Mouse (Mus musculus): ENCODE data around the gene Ctsl. TPM values are rescaled to one million over a fixed set of nuclear protein-coding genes. Genes with fewer than 3 reads are reported as not detected.
A peak's percentile ranks its signal among the peaks of the same experiment; 100 is the strongest.

Gene Ctsl
- polyA plus RNA-seq, 1 experiment from 2014 or later = 104 TPM

DNA sequence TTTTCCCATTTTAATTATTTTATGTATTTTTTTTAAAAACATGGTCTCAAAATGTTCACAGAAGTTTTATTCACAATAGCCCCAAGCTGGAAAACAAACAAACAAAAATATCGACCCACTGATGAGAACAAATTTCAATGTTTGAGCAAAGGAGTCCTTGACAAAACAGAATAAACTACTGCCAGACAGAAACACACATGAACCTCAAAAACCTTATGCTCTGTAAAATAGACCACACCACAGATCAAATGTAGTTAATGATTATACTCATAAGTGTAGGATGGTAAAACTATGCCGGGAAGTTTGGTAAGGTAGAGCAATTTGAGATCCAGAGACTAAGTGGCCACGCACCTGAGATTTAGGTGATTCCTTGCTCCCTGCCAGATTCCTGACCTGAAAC is 37.6 kb downstream of the Ctsl start:
- WGBS = 91% methylated on average over 3 of the region's 3 CpGs
- Histone ChIP-seq H3K4me2 (replicated peaks) (no peak overlapping the region), H3K4me3 (replicated peaks) (no peak overlapping the region), H3K4me1 (replicated peaks) (no peaks in the 10 kb centered on the region), H3K27me3 (no peaks in the 10 kb centered on the region), H3K36me3 (no peaks in the 10 kb centered on the region), H3K27ac (no peak overlapping the region), H3K9me3 (no peaks in the 10 kb centered on the region), H3K9ac (replicated peaks) (no peak overlapping the region)
- ATAC-seq = no peak

DNA sequence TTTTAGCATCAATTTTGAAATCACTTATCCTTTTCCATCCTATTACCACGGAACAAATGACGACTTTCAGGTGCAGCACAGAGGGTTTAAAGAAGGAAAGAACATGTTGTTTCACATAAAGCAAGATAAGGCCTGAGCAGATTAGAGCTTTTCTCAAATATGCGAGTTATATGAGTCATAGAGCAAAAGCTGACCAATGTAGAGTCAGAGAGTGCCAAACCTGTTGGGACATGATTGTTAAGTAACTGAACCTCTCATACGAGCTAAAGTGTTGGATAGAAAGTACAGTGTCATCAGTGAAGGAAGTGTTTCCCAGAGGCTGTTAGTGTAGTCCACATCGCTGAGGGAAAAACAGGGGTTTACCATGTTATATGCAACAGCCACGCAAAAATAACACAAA is 38.4 kb downstream of the Ctsl start:
- H3K36me3 ChIP-seq = no peaks in the 10 kb centered on the region
- no peak overlapping the region for H3K9ac ChIP-seq (replicated peaks)
- no peak overlapping the region for H3K4me2 ChIP-seq (replicated peaks)
- no peak overlapping the region for H3K27ac ChIP-seq
- no peaks in the 10 kb centered on the region for H3K9me3 ChIP-seq
- no peaks in the 10 kb centered on the region for H3K4me1 ChIP-seq (replicated peaks)
- no peaks in the 10 kb centered on the region for H3K27me3 ChIP-seq
- WGBS = 87% methylated on average over 6 of the region's 6 CpGs
- no peak overlapping the region for H3K4me3 ChIP-seq (replicated peaks)
- no peak for ATAC-seq

DNA sequence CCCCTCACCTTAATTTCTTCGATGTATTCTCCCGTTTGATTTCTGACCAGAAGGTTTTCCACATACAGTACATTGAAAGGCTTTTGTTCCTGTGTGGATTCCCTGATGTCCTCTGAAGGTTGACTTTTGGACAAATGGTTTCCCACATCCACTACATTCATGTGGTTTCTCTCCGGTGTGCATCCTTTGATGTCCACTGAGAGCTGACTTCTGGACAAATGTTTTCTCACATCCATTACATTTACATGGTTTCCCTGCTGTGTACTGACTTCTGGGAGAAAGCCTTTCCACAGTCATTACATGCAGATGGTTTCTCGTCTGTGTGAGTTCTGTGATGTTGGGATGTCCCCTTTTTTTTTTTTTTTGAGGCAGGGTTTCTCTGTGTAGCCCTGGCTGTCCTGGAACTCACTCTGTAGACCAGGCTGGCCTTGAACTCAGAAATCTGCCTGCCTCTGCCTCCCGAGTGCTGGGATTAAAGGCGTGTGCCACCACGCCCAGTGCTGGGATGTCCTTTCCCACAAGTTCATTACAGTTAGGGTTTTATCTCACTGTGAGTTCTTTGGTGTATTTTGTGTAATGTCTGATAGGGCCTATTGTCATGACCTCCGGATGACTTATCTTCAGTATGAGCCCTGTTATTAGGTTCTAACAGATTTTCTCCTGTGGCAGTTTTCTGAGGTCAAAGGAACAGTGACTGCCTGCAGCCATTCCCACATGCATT is 48.0 kb downstream of the Ctsl start:
- no peaks in the 10 kb centered on the region for H3K9me3 ChIP-seq
- no peak overlapping the region for H3K27ac ChIP-seq
- WGBS = 87% methylated on average over 8 of the region's 8 CpGs
- no peak for ATAC-seq
- no peak overlapping the region for H3K4me3 ChIP-seq (replicated peaks)
- no peak overlapping the region for H3K4me2 ChIP-seq (replicated peaks)
- H3K9ac ChIP-seq (replicated peaks) = no peak overlapping the region
- no peaks in the 10 kb centered on the region for H3K27me3 ChIP-seq
- no peaks in the 10 kb centered on the region for H3K4me1 ChIP-seq (replicated peaks)
- H3K36me3 ChIP-seq = no peaks in the 10 kb centered on the region

DNA sequence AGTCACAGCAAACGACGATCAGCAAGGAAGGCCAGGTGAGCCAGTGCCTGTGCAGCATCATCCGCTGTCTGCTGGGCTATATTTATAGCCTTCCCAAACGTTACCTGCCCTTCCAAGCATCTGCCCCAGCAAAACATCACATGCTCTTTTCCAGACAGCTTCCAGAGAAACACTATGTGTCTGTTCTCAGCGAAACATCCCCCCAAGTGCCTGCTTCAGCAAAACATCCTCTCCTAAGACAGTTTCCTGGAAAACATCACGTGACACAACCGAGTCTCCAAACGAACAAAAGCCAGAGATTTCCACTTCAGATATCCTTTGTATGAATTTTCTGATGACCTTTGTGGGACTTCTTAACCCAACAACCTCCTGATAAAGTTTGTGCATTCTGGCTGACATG is 50.4 kb downstream of the Ctsl start:
- 86% methylated on average over 8 of the region's 8 CpGs for WGBS

DNA sequence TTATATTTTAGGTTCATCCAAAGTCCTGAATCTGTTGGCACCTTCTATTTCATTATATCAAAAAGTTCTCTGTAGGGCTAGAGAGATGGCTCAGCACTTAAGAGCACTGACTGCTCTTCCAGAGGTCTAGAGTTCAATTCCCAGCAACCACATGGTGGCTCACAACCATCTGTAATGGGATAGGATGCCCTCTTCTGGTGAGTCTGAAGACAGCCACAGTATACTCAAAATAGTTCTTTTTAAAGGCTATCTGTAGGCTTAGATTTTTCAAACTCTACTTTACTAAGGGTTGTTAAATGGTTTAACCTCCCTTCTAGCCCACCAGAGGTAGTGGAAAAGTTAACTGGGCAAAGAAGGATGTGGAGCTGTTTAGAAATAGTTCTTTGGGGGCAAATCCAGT is 50.9 kb downstream of the Ctsl start:
- Histone ChIP-seq H3K27ac (no peak overlapping the region), H3K9me3 (no peaks in the 10 kb centered on the region), H3K36me3 (no peaks in the 10 kb centered on the region), H3K4me3 (replicated peaks) (no peak overlapping the region), H3K4me2 (replicated peaks) (no peak overlapping the region), H3K9ac (replicated peaks) (no peak overlapping the region), H3K27me3 (no peaks in the 10 kb centered on the region), H3K4me1 (replicated peaks) (no peaks in the 10 kb centered on the region)
- no peak for ATAC-seq

More for the DNA sequence above, 50.4 kb downstream of the Ctsl start:
- no peak overlapping the region for H3K27ac ChIP-seq
- no peaks in the 10 kb centered on the region for H3K27me3 ChIP-seq
- H3K9ac ChIP-seq (replicated peaks) = no peak overlapping the region
- H3K4me1 ChIP-seq (replicated peaks) = no peaks in the 10 kb centered on the region
- no peak for ATAC-seq
- H3K4me3 ChIP-seq (replicated peaks) = no peak overlapping the region
- H3K36me3 ChIP-seq = no peaks in the 10 kb centered on the region
- no peaks in the 10 kb centered on the region for H3K9me3 ChIP-seq
- H3K4me2 ChIP-seq (replicated peaks) = no peak overlapping the region

DNA sequence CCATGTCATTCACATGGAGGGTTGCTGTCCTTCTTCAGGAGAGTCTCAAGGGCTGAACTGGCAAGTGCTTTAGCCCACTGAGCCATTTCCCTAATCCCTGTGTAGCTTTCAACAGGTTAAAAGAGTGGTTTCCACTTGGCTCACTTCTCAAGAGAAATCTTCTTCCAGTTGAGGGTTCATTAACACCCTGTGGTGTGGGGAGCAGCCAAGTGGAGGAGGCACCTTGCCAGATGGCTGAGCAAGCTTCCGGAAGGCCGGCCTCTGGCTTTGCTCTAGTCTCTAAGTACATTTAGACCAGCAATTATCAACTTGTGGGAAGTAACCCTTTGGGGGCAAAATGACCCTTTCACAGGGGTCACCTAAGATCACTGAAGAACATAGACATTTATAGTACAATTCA is 52.3 kb downstream of the Ctsl start:
- no peak overlapping the region for H3K27ac ChIP-seq
- WGBS = 65% methylated on average over 2 of the region's 2 CpGs
- H3K4me1 ChIP-seq (replicated peaks) = no peaks in the 10 kb centered on the region
- no peaks in the 10 kb centered on the region for H3K9me3 ChIP-seq
- H3K4me3 ChIP-seq (replicated peaks) = no peak overlapping the region
- H3K36me3 ChIP-seq = no peaks in the 10 kb centered on the region
- no peaks in the 10 kb centered on the region for H3K27me3 ChIP-seq
- H3K4me2 ChIP-seq (replicated peaks) = no peak overlapping the region
- no peak overlapping the region for H3K9ac ChIP-seq (replicated peaks)
- no peak for ATAC-seq

DNA sequence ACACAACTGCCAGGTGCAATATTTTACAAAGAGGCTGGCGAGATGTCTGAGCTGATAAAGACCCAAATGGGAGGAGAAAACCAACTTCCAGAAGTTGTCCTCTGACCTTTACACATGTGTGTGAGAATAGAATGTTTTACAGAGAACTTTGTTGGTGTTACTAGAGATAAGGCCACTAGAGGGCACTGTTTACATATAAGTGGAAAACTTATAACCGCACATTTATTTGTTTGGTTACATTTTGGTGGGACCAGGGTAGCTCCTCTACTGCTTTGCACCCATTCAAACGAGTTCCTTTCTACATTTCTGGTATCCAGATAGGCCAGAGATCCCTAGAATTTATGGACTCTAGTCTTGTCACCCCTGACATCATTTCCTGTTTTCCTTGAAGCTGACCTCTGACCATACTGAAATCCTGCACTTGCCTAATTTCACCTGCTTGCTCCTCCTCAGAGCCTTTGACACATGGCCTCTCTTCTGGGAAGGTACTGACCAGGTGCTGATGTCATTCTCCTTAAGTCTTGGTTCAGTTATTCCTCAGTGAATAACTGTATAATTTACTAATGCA is 55.1 kb downstream of the Ctsl start:
- H3K27me3 ChIP-seq = no peaks in the 10 kb centered on the region
- no peaks in the 10 kb centered on the region for H3K36me3 ChIP-seq
- H3K9me3 ChIP-seq = no peaks in the 10 kb centered on the region
- WGBS = 3% methylated on average over 3 of the region's 3 CpGs
- ATAC-seq = no peak
- H3K27ac ChIP-seq = no peak overlapping the region
- peaks cover 10% of the 10 kb centered on the region for H3K4me1 ChIP-seq (replicated peaks)
- H3K4me3 ChIP-seq (replicated peaks) = no peak overlapping the region
- H3K4me2 ChIP-seq (replicated peaks) = no peak overlapping the region
- no peak overlapping the region for H3K9ac ChIP-seq (replicated peaks)

DNA sequence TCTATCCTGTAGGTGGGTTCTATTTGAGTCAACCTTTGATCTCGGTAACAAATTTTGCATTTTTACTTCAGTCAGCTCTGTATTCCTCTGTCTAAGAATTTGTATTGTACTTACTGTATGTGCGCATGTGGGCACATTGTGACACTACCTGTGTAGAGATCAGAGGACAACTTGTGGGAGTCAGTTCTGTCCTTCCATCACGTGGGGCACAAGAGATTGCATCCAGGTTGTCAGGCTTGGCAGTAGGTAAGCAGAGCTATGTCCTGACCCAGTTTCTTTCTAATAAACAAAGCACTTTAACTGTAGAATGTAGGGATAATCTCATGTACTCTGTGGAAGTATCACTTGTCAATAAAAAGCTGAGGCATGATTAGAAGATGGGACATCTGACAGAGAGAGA is 56.6 kb downstream of the Ctsl start:
- no peaks in the 10 kb centered on the region for H3K36me3 ChIP-seq
- no peak for ATAC-seq
- no peaks in the 10 kb centered on the region for H3K27me3 ChIP-seq
- H3K4me1 ChIP-seq (replicated peaks) = peaks cover 10% of the 10 kb centered on the region
- H3K9ac ChIP-seq (replicated peaks) = no peak overlapping the region
- H3K9me3 ChIP-seq = no peaks in the 10 kb centered on the region
- no peak overlapping the region for H3K27ac ChIP-seq
- H3K4me2 ChIP-seq (replicated peaks) = no peak overlapping the region
- no peak overlapping the region for H3K4me3 ChIP-seq (replicated peaks)
- 68% methylated on average over 3 of the region's 3 CpGs for WGBS

DNA sequence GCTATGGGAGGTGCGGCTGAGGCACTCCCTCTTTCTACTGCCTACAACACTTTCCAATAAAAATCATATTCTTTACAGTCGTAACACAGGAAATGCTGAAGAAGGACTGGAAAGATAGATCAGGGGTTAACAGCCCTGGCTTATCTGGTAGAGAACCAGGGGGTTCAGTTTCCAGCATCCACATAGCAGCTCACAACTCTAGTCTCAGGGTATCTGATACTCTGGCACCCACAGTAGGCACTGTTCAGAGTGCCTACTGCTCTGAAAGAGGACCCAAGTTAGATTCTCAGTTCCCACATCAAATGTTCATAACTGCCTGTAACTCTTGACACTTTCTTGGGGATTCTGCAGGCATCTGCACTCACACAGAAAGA is 57.8 kb downstream of the Ctsl start:
- Histone ChIP-seq H3K36me3 (no peaks in the 10 kb centered on the region), H3K4me2 (replicated peaks) (peak overlapping the region; percentile 64), H3K27ac (no peak overlapping the region; the same call in none of the 2 replicates), H3K4me1 (replicated peaks) (peaks cover 10% of the 10 kb centered on the region), H3K9ac (replicated peaks) (peak overlapping the region; percentile 67), H3K27me3 (no peaks in the 10 kb centered on the region), H3K9me3 (no peaks in the 10 kb centered on the region), H3K4me3 (replicated peaks) (peak overlapping the region; percentile 65)
- WGBS = 0% methylated on average over 2 of the region's 2 CpGs
- peak; percentile 72; the same call in 1 of the 2 replicates for ATAC-seq

DNA sequence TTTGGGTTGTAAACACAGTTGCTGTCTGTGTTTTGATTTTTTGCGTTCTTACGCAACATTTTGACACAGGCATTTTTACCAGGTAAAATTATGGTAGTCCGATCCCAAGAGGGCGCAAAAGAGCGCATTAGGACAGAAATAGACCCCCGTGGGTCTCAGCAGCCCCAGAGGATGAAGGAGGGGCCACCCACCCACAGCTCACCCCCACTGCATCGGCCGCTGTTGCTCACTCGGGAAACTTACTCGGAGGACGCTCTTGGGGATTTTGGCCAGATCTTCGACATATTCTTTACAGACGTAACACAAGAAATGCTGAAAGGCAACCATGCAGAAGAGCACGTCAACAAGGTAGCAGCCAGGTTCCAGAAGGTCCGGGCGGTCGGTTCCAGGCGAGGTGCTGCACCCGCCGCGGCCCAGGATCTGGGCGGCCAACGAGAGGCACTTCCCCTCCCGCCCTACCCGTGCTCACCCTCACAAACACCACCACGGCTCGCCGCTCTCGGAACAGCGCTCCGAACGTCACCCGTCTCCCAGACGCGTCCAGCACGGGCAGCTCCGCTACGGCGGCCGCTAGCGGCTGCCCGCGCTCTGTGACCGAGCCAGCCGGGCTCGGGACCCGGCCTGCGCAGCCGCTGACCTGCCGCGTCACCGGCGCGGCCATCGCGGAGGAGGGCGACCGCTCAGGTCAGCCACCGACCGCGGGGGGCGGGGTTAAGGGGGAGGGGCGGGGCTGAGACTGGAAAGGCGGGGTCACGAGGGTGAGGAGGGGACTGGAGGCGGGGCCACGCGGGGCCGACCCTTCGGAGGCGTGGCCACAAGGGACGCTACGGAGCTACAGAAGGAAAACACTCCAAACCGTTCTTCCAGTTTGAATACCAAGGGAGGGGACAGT is 58.4 kb downstream of the Ctsl start, which contains the start of gene Aaed1:
Gene Aaed1 (minus strand): TSS at position 687 of the 892 bp plus-strand sequence.
- Histone ChIP-seq H3K4me1 (replicated peaks) (peaks cover 10% of the 10 kb centered on the region), H3K4me2 (replicated peaks) (peak within 1 kb of the TSS; percentile 64), H3K27me3 (no peaks in the 10 kb centered on the region), H3K9ac (replicated peaks) (peak within 1 kb of the TSS; percentile 67), H3K27ac (peak within 1 kb of the TSS; percentile 86), H3K4me3 (replicated peaks) (peak within 1 kb of the TSS; percentile 65), H3K9me3 (no peaks in the 10 kb centered on the region), H3K36me3 (peaks cover 3% of the 10 kb centered on the region; the same call in 1 of the 2 replicates)
- peak; percentile 96 for ATAC-seq
- WGBS = under 1% methylated on average over 72 of the region's 74 CpGs

DNA sequence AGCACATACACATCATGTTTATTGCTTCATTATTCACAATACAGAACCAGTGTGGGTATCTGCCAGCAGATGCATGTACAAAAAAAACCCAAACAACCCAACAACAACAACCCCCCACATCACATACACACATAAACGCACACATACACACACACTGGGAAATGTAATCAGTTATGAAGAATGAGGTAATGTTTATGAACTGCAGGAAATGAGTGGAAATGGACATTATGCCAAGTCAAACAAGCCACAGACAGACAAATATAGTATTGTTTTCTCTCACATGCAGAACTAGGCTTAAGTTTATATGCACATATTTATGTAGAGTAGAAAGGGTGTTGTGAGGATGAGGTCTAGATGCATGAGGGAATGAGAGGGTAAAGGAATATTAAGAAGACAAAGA is 59.4 kb downstream of the Ctsl start:
- ATAC-seq = no peak
- no peak overlapping the region for H3K27ac ChIP-seq
- peak overlapping the region; percentile 64 for H3K4me2 ChIP-seq (replicated peaks)
- 89% methylated on average over 1 of the region's 1 CpGs for WGBS
- no peaks in the 10 kb centered on the region for H3K27me3 ChIP-seq
- peaks cover 10% of the 10 kb centered on the region for H3K4me1 ChIP-seq (replicated peaks)
- peaks cover 3% of the 10 kb centered on the region; the same call in 1 of the 2 replicates for H3K36me3 ChIP-seq
- H3K4me3 ChIP-seq (replicated peaks) = peak overlapping the region; percentile 65; the same call in 1 of the 2 replicates
- H3K9ac ChIP-seq (replicated peaks) = peak overlapping the region; percentile 67; the same call in 1 of the 2 replicates
- H3K9me3 ChIP-seq = no peaks in the 10 kb centered on the region

DNA sequence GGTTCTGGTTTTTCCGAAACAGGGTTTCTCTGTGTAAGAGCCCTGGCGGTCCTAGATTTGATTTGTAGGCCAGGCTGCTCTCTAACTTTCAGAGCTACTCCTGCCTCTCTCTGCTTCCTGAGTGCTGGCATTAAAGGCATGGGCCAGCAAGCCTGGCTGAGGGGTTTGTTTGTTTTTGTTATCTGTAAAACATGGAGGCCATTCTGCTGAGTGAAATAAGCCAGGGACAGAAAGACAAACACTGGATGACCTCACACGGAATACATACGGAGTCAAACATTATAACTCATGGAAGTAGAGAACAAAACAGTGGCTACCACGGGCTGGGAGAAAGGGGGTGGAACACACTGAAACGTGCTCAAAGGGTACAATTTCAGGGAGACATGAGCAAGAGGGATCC is 60.1 kb downstream of the Ctsl start:
- ATAC-seq = no peak
- no peaks in the 10 kb centered on the region for H3K9me3 ChIP-seq
- H3K4me3 ChIP-seq (replicated peaks) = no peak overlapping the region
- no peak overlapping the region for H3K27ac ChIP-seq
- H3K4me2 ChIP-seq (replicated peaks) = no peak overlapping the region
- 84% methylated on average over 6 of the region's 6 CpGs for WGBS
- peaks cover 3% of the 10 kb centered on the region; the same call in 1 of the 2 replicates for H3K36me3 ChIP-seq
- no peaks in the 10 kb centered on the region for H3K27me3 ChIP-seq
- H3K4me1 ChIP-seq (replicated peaks) = peaks cover 10% of the 10 kb centered on the region
- no peak overlapping the region for H3K9ac ChIP-seq (replicated peaks)

Measured in midbrain, embryonic 13.5 days (tissue).